In the genomic region with DNA sequence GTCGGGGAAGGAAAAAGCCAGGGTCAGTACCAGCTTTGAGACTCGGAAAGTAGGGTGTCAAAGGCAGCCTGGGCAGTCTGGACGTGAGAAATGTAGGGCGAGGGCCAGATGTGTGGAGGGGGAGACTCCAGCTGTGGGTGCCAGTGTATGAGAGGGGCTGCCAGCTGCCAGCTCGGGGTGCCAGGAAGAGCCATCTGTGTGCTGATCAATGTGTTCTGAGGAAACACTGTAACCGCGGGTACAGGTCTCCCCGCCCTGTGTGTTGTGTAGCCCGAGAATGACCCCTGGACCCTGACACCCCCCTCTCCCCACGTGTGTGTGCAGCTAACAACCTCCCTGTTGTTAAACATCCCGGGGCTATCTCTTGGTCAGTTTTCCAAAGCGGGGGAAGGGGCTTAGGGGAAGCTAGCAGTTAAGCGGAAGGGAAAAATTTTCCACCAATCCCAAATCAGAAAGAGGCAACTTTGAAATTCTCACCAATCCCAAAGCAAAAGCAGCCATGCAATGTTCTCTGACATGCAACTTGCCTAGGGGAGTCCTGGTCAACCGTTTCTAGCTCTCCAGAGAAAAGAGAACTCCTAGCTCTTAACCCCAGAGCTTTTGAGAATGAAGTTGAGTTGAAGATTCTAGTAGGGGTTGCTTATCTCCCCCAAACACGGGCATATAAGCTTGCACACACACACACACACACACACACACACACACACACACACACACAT, we compare ENCODE assay signal across 8 mouse cellular contexts. TPM values are rescaled to one million over a fixed set of nuclear protein-coding genes. Genes with fewer than 3 reads are reported as not detected.
DNase-seq lines count a peak whose midpoint lies in the region; ATAC-seq and TF ChIP-seq lines count a peak whose summit lies in the region.

No protein-coding gene starts in this region.

- TF ChIP-seq EP300 in liver, embryonic 14.5 days (IDR thresholded peaks at IDR 0.05; ENCODE audit: low read depth): no peak

- peak; percentile 17; the same call in 1 of the 2 replicates for ATAC-seq in kidney, embryonic 14.5 days (ENCODE audit: low FRiP score, low TSS enrichment)
- peak; percentile 72 for ATAC-seq in forebrain, embryonic 15.5 days (replicated peaks)
- peak; percentile 47; the same call in 1 of the 2 replicates for ATAC-seq in liver, embryonic 14.5 days (ENCODE audit: insufficient read depth)

- H3K4me2 ChIP-seq in kidney, embryonic 14.5 days (replicated peaks; ENCODE audit: low read depth, low read length): peak overlapping the region; percentile 81
- peak overlapping the region; percentile 95 for H3K4me2 ChIP-seq in forebrain, embryonic 15.5 days (replicated peaks)
- H3K4me2 ChIP-seq in liver, embryonic 14.5 days (ENCODE audit: low read depth): peak overlapping the region; percentile 80

- DNase-seq in kidney, adult 18-20 months: no peak
- DNase-seq in NIH3T3 (ENCODE audit: low read depth): peak; percentile 53
- no peak for DNase-seq in liver, embryonic 14.5 days (ENCODE audit: low read depth in 3 of 3, low spot score in 3 of 3)
- peak; percentile 75 for DNase-seq in thymus, postnatal 4 days
- no peak for DNase-seq in cerebellum, postnatal 10 days
- DNase-seq in left cerebral cortex, adult 8-10 months (ENCODE audit: low spot score in 2 of 2): no peak

- H3K27me3 ChIP-seq in kidney, embryonic 14.5 days (ENCODE audit: control insufficient read depth, insufficient read depth, low read length): no peaks in the 10 kb centered on the region
- H3K27me3 ChIP-seq in forebrain, embryonic 15.5 days: no peaks in the 10 kb centered on the region
- H3K27me3 ChIP-seq in liver, embryonic 14.5 days (ENCODE audit: control insufficient read depth, insufficient read depth, low read length): peaks cover 2% of the 10 kb centered on the region

- no peaks in the 10 kb centered on the region for H3K36me3 ChIP-seq in kidney, embryonic 14.5 days (ENCODE audit: control insufficient read depth, insufficient read depth, low read length)
- H3K36me3 ChIP-seq in forebrain, embryonic 15.5 days: no peaks in the 10 kb centered on the region
- no peaks in the 10 kb centered on the region for H3K36me3 ChIP-seq in liver, embryonic 14.5 days (replicated peaks; ENCODE audit: control insufficient read depth, insufficient read depth, low read depth)

- H3K4me1 ChIP-seq in kidney, embryonic 14.5 days (ENCODE audit: control insufficient read depth, insufficient read depth, low read length): peaks cover 23% of the 10 kb centered on the region
- peaks cover 21% of the 10 kb centered on the region for H3K4me1 ChIP-seq in forebrain, embryonic 15.5 days
- peaks cover 4 to 5% of the 10 kb centered on the region in 2 experiments; a peak in 2 of 4 replicates for H3K4me1 ChIP-seq in liver, embryonic 14.5 days (replicated peaks; ENCODE audit: control insufficient read depth in 2 of 2, insufficient read depth in 2 of 2, low read length in 1 of 2)

- H3K9me3 ChIP-seq in kidney, embryonic 14.5 days (ENCODE audit: control insufficient read depth, low read length): no peaks in the 10 kb centered on the region
- no peaks in the 10 kb centered on the region for H3K9me3 ChIP-seq in forebrain, embryonic 15.5 days
- no peaks in the 10 kb centered on the region for H3K9me3 ChIP-seq in liver, embryonic 14.5 days (ENCODE audit: control insufficient read depth, low read length)

- H3K27ac ChIP-seq in kidney, embryonic 14.5 days (ENCODE audit: low read depth, low read length): no peak overlapping the region
- H3K27ac ChIP-seq in forebrain, embryonic 15.5 days (replicated peaks): no peak overlapping the region; the same call in 1 of the 2 replicates
- H3K27ac ChIP-seq in liver, embryonic 14.5 days: no peak overlapping the region

- no peak for TF ChIP-seq CTCF in liver, embryonic 14.5 days (IDR thresholded peaks at IDR 0.05; ENCODE audit: low read depth)

- peak overlapping the region; percentile 55 for H3K9ac ChIP-seq in kidney, embryonic 14.5 days (ENCODE audit: low read depth, low read length)
- peak overlapping the region; percentile 53 for H3K9ac ChIP-seq in forebrain, embryonic 15.5 days (replicated peaks)
- peak overlapping the region; percentile 50 for H3K9ac ChIP-seq in liver, embryonic 14.5 days (replicated peaks)

- peak overlapping the region; percentile 47 for H3K4me3 ChIP-seq in kidney, embryonic 14.5 days (ENCODE audit: low read length)
- H3K4me3 ChIP-seq in forebrain, embryonic 15.5 days: peak overlapping the region; percentile 55
- peak overlapping the region; percentile 53 to 58 for H3K4me3 ChIP-seq in liver, embryonic 14.5 days (ENCODE audit: insufficient read depth in 1 of 2, low read depth in 2 of 2, low read length in 2 of 2)

- 6% methylated on average over 15 of the region's 15 CpGs for WGBS in kidney, embryonic 14.5 days
- WGBS in forebrain, embryonic 15.5 days: 9% methylated on average over 15 of the region's 15 CpGs
- WGBS in liver, embryonic 14.5 days (ENCODE audit: insufficient replicate concordance): 6% methylated on average over 15 of the region's 15 CpGs

RNA-seq across cellular contexts. Expression of a gene that starts 0.6 kb away (rescaled TPM):
- 25.8 and 29.4 TPM in 2 replicates for polyA plus RNA-seq in kidney, embryonic 14.5 days (2014; fragmentation: Nextera tagmentation; extraction: Ambion mirVana)
- 9.0 and 10.0 TPM in 2 replicates for polyA plus RNA-seq in forebrain, embryonic 15.5 days (2015; fragmentation: Nextera tagmentation; extraction: Ambion mirVana)
- polyA plus RNA-seq in liver, embryonic 14.5 days (2012; rRNA removed): 0.27 TPM in 2 replicates
- polyA plus RNA-seq in liver, embryonic 14.5 days (2014; fragmentation: Nextera tagmentation; extraction: Ambion mirVana): 1.6 and 2.0 TPM in 2 replicates
- total RNA-seq in left cerebral cortex, adult 8-10 months (2022): 100 to 1,000 TPM; 118 to 172 (median 123) TPM

RNA-seq across cellular contexts. Expression of a gene that starts 24.2 kb away (rescaled TPM):
- polyA plus RNA-seq in kidney, embryonic 14.5 days (2014; fragmentation: Nextera tagmentation; extraction: Ambion mirVana): 14.3 and 19.9 TPM in 2 replicates
- 3.2 and 3.7 TPM in 2 replicates for polyA plus RNA-seq in forebrain, embryonic 15.5 days (2015; fragmentation: Nextera tagmentation; extraction: Ambion mirVana)
- 0.64 and 0.90 TPM in 2 replicates for polyA plus RNA-seq in liver, embryonic 14.5 days (2012; rRNA removed)
- polyA plus RNA-seq in liver, embryonic 14.5 days (2014; fragmentation: Nextera tagmentation; extraction: Ambion mirVana): 0.14 and 0.33 TPM in 2 replicates
- total RNA-seq in left cerebral cortex, adult 8-10 months (2022): 1,000 to 10,000 TPM in 2 of 4 experiments, 100 to 1,000 TPM in 2; 845 to 4,044 (median 2,168) TPM

RNA-seq across cellular contexts. Expression of a gene that starts 34.1 kb away (rescaled TPM):
- 0.14 TPM in 1 of 2 replicates, not detected in the other for polyA plus RNA-seq in kidney, embryonic 14.5 days (2014; fragmentation: Nextera tagmentation; extraction: Ambion mirVana)
- polyA plus RNA-seq in forebrain, embryonic 15.5 days (2015; fragmentation: Nextera tagmentation; extraction: Ambion mirVana): 0.18 and 0.23 TPM in 2 replicates
- not detected in 2 replicates for polyA plus RNA-seq in liver, embryonic 14.5 days (2012; rRNA removed)
- polyA plus RNA-seq in liver, embryonic 14.5 days (2014; fragmentation: Nextera tagmentation; extraction: Ambion mirVana): not detected in 2 replicates
- total RNA-seq in left cerebral cortex, adult 8-10 months (2022): 1 to 10 TPM in 2 of 4 experiments, under 1 TPM in 2; 0.30 to 3.6 (median 0.95) TPM

RNA-seq across cellular contexts. Expression of a gene that starts 39.6 kb away (rescaled TPM):
- polyA plus RNA-seq in kidney, embryonic 14.5 days (2014; fragmentation: Nextera tagmentation; extraction: Ambion mirVana): 4.6 and 5.4 TPM in 2 replicates
- polyA plus RNA-seq in forebrain, embryonic 15.5 days (2015; fragmentation: Nextera tagmentation; extraction: Ambion mirVana): 2.2 and 3.6 TPM in 2 replicates
- polyA plus RNA-seq in liver, embryonic 14.5 days (2012; rRNA removed): 0.24 and 0.27 TPM in 2 replicates
- 0.27 and 0.30 TPM in 2 replicates for polyA plus RNA-seq in liver, embryonic 14.5 days (2014; fragmentation: Nextera tagmentation; extraction: Ambion mirVana)
- total RNA-seq in left cerebral cortex, adult 8-10 months (2022): 10 to 100 TPM; 24.1 to 32.7 (median 26.3) TPM

RNA-seq across cellular contexts. Expression of a gene that starts 45.9 kb away (rescaled TPM):
- 0.09 and 0.14 TPM in 2 replicates for polyA plus RNA-seq in kidney, embryonic 14.5 days (2014; fragmentation: Nextera tagmentation; extraction: Ambion mirVana)
- polyA plus RNA-seq in forebrain, embryonic 15.5 days (2015; fragmentation: Nextera tagmentation; extraction: Ambion mirVana): 0.17 and 0.18 TPM in 2 replicates
- 0.05 and 0.09 TPM in 2 replicates for polyA plus RNA-seq in liver, embryonic 14.5 days (2012; rRNA removed)
- not detected in 2 replicates for polyA plus RNA-seq in liver, embryonic 14.5 days (2014; fragmentation: Nextera tagmentation; extraction: Ambion mirVana)
- total RNA-seq in left cerebral cortex, adult 8-10 months (2022): under 1 TPM in 2 of 4 experiments, not detected in 2; 0.67 to 0.78 TPM

Comparison
In these comparisons a context has a peak if more than half of its experiments do, and no peak if none do; other contexts are left out.
1. ATAC-seq: peak in every context shown above with its lines; median percentile 72 in forebrain, embryonic 15.5 days; 47 in liver, embryonic 14.5 days; 17 in kidney, embryonic 14.5 days.
2. DNase-seq: peak in NIH3T3 (single experiment) and thymus, postnatal 4 days (single experiment); none in kidney, adult 18-20 months (single experiment), liver, embryonic 14.5 days (0 of 3), cerebellum, postnatal 10 days (0 of 2) and left cerebral cortex, adult 8-10 months (0 of 2).
3. Peak in every context shown above with its lines, with median percentiles within 50 percentile points of each other: H3K4me2 ChIP-seq, H3K4me3 ChIP-seq and H3K9ac ChIP-seq.